Comparison of ENCODE assay signal across 16 mouse cellular contexts in genomic region chr16:72563196-72563963, GRCm38 (mm10).
A peak's percentile ranks its signal among the peaks of the same experiment; 100 is the strongest.
DNase-seq lines count a peak whose midpoint lies in the region; ATAC-seq lines count a peak whose summit lies in the region.
"Had no signal": no experiment of that assay in that cellular context is flagged by ENCODE, and none has a peak within 500 bp of the region (broad histone marks: within the 10 kb centered on the region; RNA-seq: fewer than 3 reads in every experiment).

No protein-coding gene starts in this region.

- no peaks in the 10 kb centered on the region for H3K36me3 ChIP-seq in heart, embryonic 11.5 days (ENCODE audit: control insufficient read depth, insufficient read depth, low read length)
- no peaks in the 10 kb centered on the region for H3K36me3 ChIP-seq in embryonic facial prominence, embryonic 12.5 days
- H3K36me3 ChIP-seq in hindbrain, embryonic 15.5 days, result no peaks in the 10 kb centered on the region
- H3K36me3 ChIP-seq in midbrain, embryonic 16.5 days (ENCODE audit: control insufficient read depth, insufficient read depth, low read length), result no peaks in the 10 kb centered on the region
- H3K36me3 ChIP-seq in intestine, embryonic 15.5 days, result no peaks in the 10 kb centered on the region
- H3K36me3 ChIP-seq: embryonic facial prominence, embryonic 15.5 days; kidney, embryonic 15.5 days had no signal

- intact Hi-C loops in heart, postnatal 10 days (cut with DNase I), result no loop called here

- H3K27ac ChIP-seq in heart, embryonic 11.5 days (ENCODE audit: low read depth, low read length), result no peak overlapping the region
- H3K27ac ChIP-seq in embryonic facial prominence, embryonic 12.5 days, result no peak overlapping the region
- H3K27ac ChIP-seq in hindbrain, embryonic 15.5 days (replicated peaks), result no peak overlapping the region
- peak overlapping the region; percentile 34; the same call in 1 of the 2 replicates for H3K27ac ChIP-seq in midbrain, embryonic 16.5 days (ENCODE audit: low read length)
- H3K27ac ChIP-seq in intestine, embryonic 15.5 days, result no peak overlapping the region
- H3K27ac ChIP-seq: embryonic facial prominence, embryonic 15.5 days; kidney, embryonic 15.5 days had no signal

- DNase-seq in heart, postnatal 10 days, result no peak
- DNase-seq in thymus, postnatal 25 days, result no peak
- no peak for DNase-seq in kidney, adult 11 months
- DNase-seq: adrenal gland, postnatal 10 days; B cell, adult 2 months; cerebellum, postnatal 36 days; gastrocnemius, postnatal 25 days; right cerebral cortex, postnatal 14 days had no signal

- 22% methylated on average over 15 of the region's 15 CpGs for WGBS in heart, embryonic 11.5 days (ENCODE audit: insufficient replicate concordance)
- WGBS in embryonic facial prominence, embryonic 12.5 days, result 22% methylated on average over 15 of the region's 15 CpGs
- WGBS in hindbrain, embryonic 15.5 days, result 26% methylated on average over 15 of the region's 15 CpGs
- 21% methylated on average over 15 of the region's 15 CpGs for WGBS in midbrain, embryonic 16.5 days
- 26% methylated on average over 15 of the region's 15 CpGs for whole genome bisulfite sequencing in intestine, embryonic 15.5 days

- ATAC-seq in heart, embryonic 11.5 days (replicated peaks; ENCODE audit: insufficient number of reproducible peaks, low FRiP score, low TSS enrichment), result no peak
- no peak for ATAC-seq in embryonic facial prominence, embryonic 12.5 days (ENCODE audit: insufficient number of reproducible peaks, insufficient read depth, low FRiP score, low TSS enrichment)
- ATAC-seq in hindbrain, embryonic 15.5 days (ENCODE audit: low FRiP score, low read depth), result no peak
- peak; percentile 56 for ATAC-seq in midbrain, embryonic 16.5 days
- ATAC-seq in intestine, embryonic 15.5 days, result no peak

- no peak overlapping the region for H3K4me3 ChIP-seq in heart, embryonic 11.5 days (ENCODE audit: low read depth, low read length)
- H3K4me3 ChIP-seq in embryonic facial prominence, embryonic 12.5 days, result no peak overlapping the region
- no peak overlapping the region for H3K4me3 ChIP-seq in hindbrain, embryonic 15.5 days
- peak overlapping the region; percentile 8; the same call in 1 of the 2 replicates for H3K4me3 ChIP-seq in midbrain, embryonic 16.5 days (ENCODE audit: low read depth, low read length)
- no peak overlapping the region for H3K4me3 ChIP-seq in intestine, embryonic 15.5 days (replicated peaks)
- H3K4me3 ChIP-seq: embryonic facial prominence, embryonic 15.5 days; kidney, embryonic 15.5 days had no signal

- H3K4me1 ChIP-seq in heart, embryonic 11.5 days (ENCODE audit: control insufficient read depth, insufficient read depth, low read length), result no peaks in the 10 kb centered on the region
- no peaks in the 10 kb centered on the region for H3K4me1 ChIP-seq in embryonic facial prominence, embryonic 12.5 days
- H3K4me1 ChIP-seq in hindbrain, embryonic 15.5 days (replicated peaks), result peaks cover 10% of the 10 kb centered on the region
- H3K4me1 ChIP-seq in midbrain, embryonic 16.5 days (ENCODE audit: control insufficient read depth, insufficient read depth, low read length), result peaks cover 10% of the 10 kb centered on the region
- no peaks in the 10 kb centered on the region for H3K4me1 ChIP-seq in intestine, embryonic 15.5 days (replicated peaks)
- H3K4me1 ChIP-seq: embryonic facial prominence, embryonic 15.5 days; kidney, embryonic 15.5 days had no signal

- no peak overlapping the region for H3K9ac ChIP-seq in heart, embryonic 11.5 days (ENCODE audit: low read depth, low read length)
- H3K9ac ChIP-seq in embryonic facial prominence, embryonic 12.5 days, result no peak overlapping the region
- H3K9ac ChIP-seq in hindbrain, embryonic 15.5 days, result 0 out of 2 replicates have a peak overlapping the region, but pooled peaks have one; percentile 9
- H3K9ac ChIP-seq in midbrain, embryonic 16.5 days (ENCODE audit: low read depth, low read length), result peak overlapping the region; percentile 22; the same call in 1 of the 2 replicates
- H3K9ac ChIP-seq in intestine, embryonic 15.5 days, result no peak overlapping the region
- H3K9ac ChIP-seq: embryonic facial prominence, embryonic 15.5 days; kidney, embryonic 15.5 days had no signal

- no peaks in the 10 kb centered on the region for H3K9me3 ChIP-seq in heart, embryonic 11.5 days (replicated peaks; ENCODE audit: control insufficient read depth, low read length)
- H3K9me3 ChIP-seq in embryonic facial prominence, embryonic 12.5 days, result no peaks in the 10 kb centered on the region
- no peaks in the 10 kb centered on the region for H3K9me3 ChIP-seq in hindbrain, embryonic 15.5 days
- no peaks in the 10 kb centered on the region for H3K9me3 ChIP-seq in midbrain, embryonic 16.5 days (replicated peaks; ENCODE audit: control insufficient read depth, low read length, poor library complexity, severe bottlenecking)
- no peaks in the 10 kb centered on the region for H3K9me3 ChIP-seq in intestine, embryonic 15.5 days
- H3K9me3 ChIP-seq: embryonic facial prominence, embryonic 15.5 days; kidney, embryonic 15.5 days had no signal

- H3K4me2 ChIP-seq in heart, embryonic 11.5 days, result peak overlapping the region; percentile 31
- 0 out of 2 replicates have a peak overlapping the region, but pooled peaks have one; percentile 14 for H3K4me2 ChIP-seq in embryonic facial prominence, embryonic 12.5 days (replicated peaks)
- peak overlapping the region; percentile 37 for H3K4me2 ChIP-seq in hindbrain, embryonic 15.5 days
- H3K4me2 ChIP-seq in midbrain, embryonic 16.5 days (ENCODE audit: low read length), result peak overlapping the region; percentile 37
- no peak overlapping the region for H3K4me2 ChIP-seq in intestine, embryonic 15.5 days (replicated peaks)
- H3K4me2 ChIP-seq: embryonic facial prominence, embryonic 15.5 days; kidney, embryonic 15.5 days; liver, embryonic 11.5 days had no signal

- H3K27me3 ChIP-seq in heart, embryonic 11.5 days (ENCODE audit: control insufficient read depth, insufficient read depth, low read length), result no peaks in the 10 kb centered on the region
- no peaks in the 10 kb centered on the region for H3K27me3 ChIP-seq in embryonic facial prominence, embryonic 12.5 days
- H3K27me3 ChIP-seq in hindbrain, embryonic 15.5 days, result no peaks in the 10 kb centered on the region
- no peaks in the 10 kb centered on the region for H3K27me3 ChIP-seq in midbrain, embryonic 16.5 days (ENCODE audit: control insufficient read depth, insufficient read depth, low read depth, low read length)
- H3K27me3 ChIP-seq in intestine, embryonic 15.5 days (replicated peaks), result no peaks in the 10 kb centered on the region
- H3K27me3 ChIP-seq: embryonic facial prominence, embryonic 15.5 days; kidney, embryonic 15.5 days had no signal

Comparison
In these comparisons a context has a peak if more than half of its experiments do, and no peak if none do; other contexts are left out.
1. H3K9ac ChIP-seq: peak in hindbrain, embryonic 15.5 days (single experiment) and midbrain, embryonic 16.5 days (single experiment); none in heart, embryonic 11.5 days (single experiment), embryonic facial prominence, embryonic 12.5 days (single experiment) and intestine, embryonic 15.5 days (single experiment).